Mouse (Mus musculus): ENCODE measurements around the gene Syt1.

Gene Syt1

DNA sequence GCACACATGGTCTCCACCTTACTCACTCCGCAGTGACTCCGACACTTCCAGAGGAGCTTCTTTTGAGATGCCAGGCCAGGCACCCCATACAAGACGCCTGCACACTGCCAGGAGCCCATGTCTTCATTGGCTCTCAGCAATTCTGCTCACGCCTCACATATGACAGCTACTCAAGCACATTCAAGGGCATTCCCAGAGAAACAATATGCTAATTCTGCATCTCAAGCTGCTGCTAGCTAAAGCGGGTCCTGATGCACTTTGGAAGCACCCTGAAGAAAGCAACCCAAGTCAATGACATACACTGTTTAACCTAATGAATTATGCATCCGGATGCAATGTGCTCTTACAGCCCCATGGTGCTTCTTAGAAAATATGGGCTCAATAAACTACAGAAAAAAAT, 247.1 kb downstream of the Syt1 start:
- DNase-seq (ENCODE audit: low spot score in 2 of 2): no peak

DNA sequence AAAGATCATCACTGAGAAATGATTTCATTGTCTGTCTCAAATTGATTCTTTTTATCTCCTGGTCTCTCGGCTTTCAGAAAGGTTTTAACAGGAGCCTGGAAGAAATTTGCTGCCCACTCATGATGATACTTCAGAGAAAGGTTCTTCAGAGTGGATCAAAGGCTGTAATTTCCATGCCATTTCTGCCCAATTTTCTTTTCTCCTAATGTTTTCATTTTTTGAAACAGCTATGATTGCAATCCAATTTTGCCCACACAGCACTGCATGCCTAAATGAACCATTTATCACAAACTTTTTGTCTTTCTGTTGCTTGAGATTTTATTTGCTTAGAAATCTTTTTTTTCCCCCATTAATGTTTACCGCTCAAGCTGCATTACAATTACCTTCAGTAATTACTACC, 257.5 kb downstream of the Syt1 start:
- DNase-seq (ENCODE audit: low spot score in 2 of 2): no peak

- DNase-seq (ENCODE audit: low spot score in 2 of 2): no peak
Measured at GRCm38 (mm10) chr10:108743759-108744158, 267.0 kb downstream of the Syt1 start.

GRCm38 (mm10) chr10:108733982-108734381, 276.8 kb downstream of the Syt1 start:
- DNase-seq (ENCODE audit: low spot score in 2 of 2): no peak

DNA sequence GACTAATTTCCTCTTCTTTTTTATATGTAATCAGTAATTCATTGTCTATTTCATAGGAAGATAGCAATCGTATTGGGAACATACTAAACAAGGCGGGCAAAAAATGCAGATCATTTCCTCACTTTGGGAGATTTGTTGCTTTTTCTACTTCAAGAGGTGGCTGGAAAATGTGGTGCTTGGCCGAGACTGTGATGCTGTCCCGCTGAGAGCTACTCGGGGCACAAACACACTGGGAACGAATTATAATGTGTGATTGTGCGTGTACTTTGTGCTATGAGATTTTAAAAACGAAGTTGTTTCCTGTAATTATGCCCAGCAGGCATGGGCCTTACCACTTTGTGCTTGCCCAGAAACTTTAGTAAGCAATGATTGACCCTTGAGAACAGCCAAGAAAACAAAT, 281.8 kb downstream of the Syt1 start:
- DNase-seq (ENCODE audit: low spot score in 2 of 2): no peak

DNA sequence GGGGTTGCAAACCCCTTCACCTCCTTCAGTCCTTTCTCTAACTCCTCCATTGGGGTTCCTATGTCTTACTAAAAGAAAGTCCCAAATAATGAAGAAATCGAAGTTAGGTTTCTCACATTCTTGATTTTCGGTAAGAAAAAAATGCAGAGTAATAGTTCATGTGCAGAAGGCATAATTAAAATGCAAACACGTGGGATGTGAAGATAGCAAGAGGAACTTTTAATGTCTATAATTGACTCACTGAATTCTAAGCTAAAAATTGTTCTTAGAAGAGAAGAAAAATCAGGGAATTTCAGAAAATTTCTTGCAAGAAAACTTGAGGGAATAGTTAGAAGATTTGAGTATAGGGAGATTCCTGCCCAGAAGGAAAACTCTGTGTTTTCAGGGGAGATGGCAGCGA, 284.4 kb downstream of the Syt1 start:
- no peak for DNase-seq (ENCODE audit: low spot score in 2 of 2)

DNA sequence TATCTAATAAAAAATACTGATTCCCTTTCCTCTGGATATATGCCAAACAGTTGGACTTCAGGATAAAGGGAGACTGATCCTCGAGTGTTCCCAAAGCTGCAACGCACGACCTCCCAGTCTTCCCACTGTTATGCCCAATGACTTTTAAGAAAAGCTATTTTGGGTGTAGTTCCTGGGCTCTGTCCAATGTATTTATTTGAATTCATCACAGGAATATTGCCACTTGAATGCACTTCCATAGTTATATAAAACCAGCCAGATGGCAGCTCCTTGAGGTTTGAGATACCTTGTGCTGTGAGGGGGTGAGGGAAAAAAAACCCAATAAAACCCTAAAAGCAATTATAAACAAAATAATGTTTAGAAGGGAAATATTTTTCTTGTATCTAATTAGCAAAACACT, 285.9 kb downstream of the Syt1 start:
- no peak for DNase-seq (ENCODE audit: low spot score in 2 of 2)

DNA sequence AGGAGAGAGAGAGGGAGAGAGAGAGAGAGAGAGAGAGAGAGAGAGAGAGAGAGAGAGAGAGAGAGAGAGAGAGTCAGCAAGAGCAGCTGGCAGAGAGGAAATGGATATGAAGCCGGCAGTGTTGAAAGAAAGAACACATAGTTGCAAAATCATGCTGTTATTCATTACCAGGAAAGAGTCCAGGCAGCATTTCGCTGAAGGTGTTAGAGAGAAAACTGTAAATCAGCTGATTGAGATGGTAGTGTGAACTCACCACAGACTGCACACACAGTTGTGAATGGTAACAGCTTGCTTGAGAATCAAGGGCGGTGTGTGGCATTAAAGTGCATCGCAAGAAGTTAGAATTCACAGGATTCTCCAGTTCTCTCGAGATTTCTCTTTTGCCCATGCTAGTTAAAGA, 300.3 kb downstream of the Syt1 start:
- DNase-seq (ENCODE audit: low spot score in 2 of 2): no peak

DNA sequence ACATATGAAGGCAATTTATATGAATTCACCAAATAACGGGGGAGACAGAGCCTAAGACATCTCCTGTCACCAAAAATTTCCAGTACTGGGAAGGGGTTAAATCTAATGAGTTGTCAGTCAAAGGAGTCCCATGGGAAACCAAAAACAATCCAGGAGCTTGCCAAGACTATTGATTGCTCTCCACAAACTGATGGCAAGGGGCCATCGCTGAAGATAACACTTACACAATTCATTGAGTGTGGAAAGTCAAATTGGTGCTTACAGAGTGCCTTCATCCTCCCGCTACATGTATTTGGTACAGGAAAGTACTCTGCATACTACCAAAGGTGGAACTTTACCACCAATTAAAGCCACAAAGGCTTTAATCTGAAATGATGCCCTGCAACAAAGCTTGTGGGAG, 305.1 kb downstream of the Syt1 start:
- DNase-seq (ENCODE audit: low spot score in 2 of 2): no peak

DNA sequence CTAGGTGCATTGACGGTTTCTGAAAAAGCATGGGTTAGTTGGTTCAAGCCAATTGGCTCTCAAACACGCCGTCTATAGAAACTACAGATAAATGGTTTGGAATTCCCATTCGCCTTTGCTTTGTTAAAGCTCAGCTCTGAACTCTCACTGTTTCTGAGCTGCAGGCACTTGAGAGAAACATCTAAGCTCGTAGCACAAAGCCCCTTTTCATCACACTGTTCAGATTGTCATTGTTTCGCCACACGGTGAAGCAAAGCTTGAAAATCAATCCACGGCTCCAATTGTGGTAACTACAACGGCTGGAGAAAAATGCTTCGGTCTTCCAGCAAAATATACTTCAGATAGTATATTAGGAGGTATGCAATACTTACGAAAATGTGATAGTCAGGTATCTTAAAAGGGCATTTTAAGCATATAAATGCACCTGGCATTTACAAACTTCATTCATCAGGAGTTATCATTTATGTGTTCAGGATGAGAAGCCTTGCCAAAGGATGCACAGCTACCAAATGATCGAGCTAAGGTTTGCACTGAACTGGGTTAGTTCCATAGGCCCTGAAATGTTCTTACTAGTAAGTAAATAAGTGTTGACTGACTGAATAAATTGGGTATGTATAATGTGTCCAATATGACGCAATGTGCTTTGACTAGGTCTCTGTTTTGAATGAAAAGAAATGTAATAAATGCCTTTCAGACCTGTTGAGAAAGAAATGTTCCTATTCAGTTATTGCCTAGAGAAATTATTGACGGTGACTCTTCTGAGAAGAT, 309.2 kb downstream of the Syt1 start:
- no peak for DNase-seq (ENCODE audit: low spot score in 2 of 2)

GRCm38 (mm10) chr10:108699946-108700345, 310.8 kb downstream of the Syt1 start, which contains the start of gene Gm5136:
Gene Gm5136, minus strand, starts transcription at chr10:108700160.
- DNase-seq (ENCODE audit: low spot score in 2 of 2): no peak

GRCm38 (mm10) chr10:108697062-108697461, 313.7 kb downstream of the Syt1 start:
- DNase-seq (ENCODE audit: low spot score in 2 of 2): no peak

GRCm38 (mm10) chr10:108690954-108691353, 319.8 kb downstream of the Syt1 start:
- DNase-seq (ENCODE audit: low spot score in 2 of 2): no peak

DNA sequence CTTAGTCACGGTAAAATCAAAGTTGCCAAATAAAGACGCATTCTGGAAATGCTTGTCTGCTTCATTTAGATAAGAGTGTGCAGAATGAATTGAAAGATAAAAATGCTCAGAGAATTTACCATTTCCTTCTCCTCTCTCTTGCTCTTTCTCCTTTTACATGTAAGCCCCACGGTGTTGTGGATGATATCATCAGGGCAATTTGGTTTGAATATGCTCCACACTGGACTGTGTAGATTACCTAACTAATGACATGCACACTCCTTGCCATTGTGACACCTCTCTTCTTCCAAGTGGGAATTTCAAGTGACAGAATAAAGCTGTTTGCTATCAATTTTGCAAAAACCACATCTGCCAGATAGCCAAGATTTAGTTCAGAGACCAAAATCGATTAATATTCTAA, 324.1 kb downstream of the Syt1 start:
- DNase-seq (ENCODE audit: low spot score in 2 of 2): no peak

GRCm38 (mm10) chr10:108679675-108680390, 330.9 kb downstream of the Syt1 start:
- no peak for DNase-seq (ENCODE audit: low spot score in 2 of 2)

DNA sequence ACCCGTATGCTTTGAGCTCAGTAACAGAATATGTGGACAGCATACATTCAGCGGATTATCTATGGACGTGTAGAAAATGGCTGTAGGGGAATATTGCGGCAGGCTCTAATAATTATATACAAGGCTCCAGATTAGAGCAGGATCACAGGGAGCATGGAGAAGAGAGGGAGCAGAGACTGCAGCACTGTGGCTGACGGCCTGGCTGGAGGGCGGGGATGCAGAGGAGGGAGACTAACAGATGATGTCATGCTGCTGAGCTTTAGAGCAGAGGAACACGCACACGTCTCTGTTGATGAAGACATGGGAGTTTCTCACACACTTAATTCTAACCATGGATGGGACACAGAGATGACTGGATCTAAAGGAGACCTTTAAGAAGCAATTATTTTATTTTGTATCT, 333.7 kb downstream of the Syt1 start:
- no peak for DNase-seq (ENCODE audit: low spot score in 2 of 2)

GRCm38 (mm10) chr10:108668944-108669343, 341.8 kb downstream of the Syt1 start:
- DNase-seq (ENCODE audit: low spot score in 2 of 2): no peak

GRCm38 (mm10) chr10:108660295-108660694, 350.5 kb downstream of the Syt1 start:
- no peak for DNase-seq (ENCODE audit: low spot score in 2 of 2)

- DNase-seq (ENCODE audit: low spot score in 2 of 2): no peak
Measured at GRCm38 (mm10) chr10:108658300-108658699, 352.5 kb downstream of the Syt1 start.

DNA sequence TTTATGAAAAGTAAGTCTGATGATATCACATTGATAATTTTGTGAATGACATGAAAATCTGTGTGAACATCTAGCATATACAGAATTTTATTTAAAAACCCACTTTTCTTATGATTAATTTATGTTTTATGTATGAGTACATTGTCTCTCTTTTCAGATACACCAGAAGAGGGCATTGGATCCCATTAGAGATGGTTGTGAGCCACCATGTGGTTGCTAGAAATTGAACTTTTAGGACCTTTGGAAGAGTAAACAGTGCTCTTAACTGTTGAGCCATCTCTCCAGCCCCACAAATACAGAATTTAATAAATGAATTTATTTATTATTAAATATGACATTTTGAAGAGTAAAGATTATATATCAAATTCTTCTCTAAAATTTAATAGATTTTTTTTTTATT, 353.1 kb downstream of the Syt1 start:
- DNase-seq (ENCODE audit: low spot score in 2 of 2): no peak

GRCm38 (mm10) chr10:108656898-108657297, 353.9 kb downstream of the Syt1 start:
- DNase-seq (ENCODE audit: low spot score in 2 of 2): no peak

DNA sequence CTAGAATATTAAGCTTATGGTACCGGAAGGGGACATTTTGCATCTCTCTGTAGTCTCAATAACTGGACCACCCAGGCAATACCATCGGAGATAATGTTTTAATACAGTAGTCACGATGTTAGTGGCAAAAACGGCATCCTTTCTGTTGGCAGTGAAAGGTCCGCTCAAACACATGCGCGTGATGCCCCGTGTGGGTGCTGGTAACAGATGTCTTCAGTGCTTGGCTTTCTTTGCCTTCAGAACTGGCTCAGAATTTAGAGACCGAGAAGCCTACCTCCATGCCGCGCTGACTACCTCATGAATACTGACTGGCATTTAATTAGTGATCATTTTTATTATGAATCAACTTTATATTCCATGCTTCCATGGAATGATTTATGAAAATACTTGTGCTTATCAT, 355.7 kb downstream of the Syt1 start:
- DNase-seq (ENCODE audit: low spot score in 2 of 2): no peak

- no peak for DNase-seq (ENCODE audit: low spot score in 2 of 2)
Measured at GRCm38 (mm10) chr10:108652831-108653230, 358.0 kb downstream of the Syt1 start.

All from urinary bladder, postnatal 4 days (tissue).